Mouse (Mus musculus): ENCODE data around the gene Hexdc. TPM values are rescaled to one million over a fixed set of nuclear protein-coding genes. Genes with fewer than 3 reads are reported as not detected.
A peak's percentile ranks its signal among the peaks of the same experiment; 100 is the strongest.

Hexdc gene
- polyA plus RNA-seq, 1 experiment from 2014 or later: 31.6 TPM

GRCm38 (mm10) chr11:121261074-121261473 lies 56.8 kb downstream of the Hexdc start:
- Histone ChIP-seq H3K4me3 (peak overlapping the region; percentile 100), H3K36me3 (peaks cover 16% of the 10 kb centered on the region), H3K27ac (replicated peaks) (peak overlapping the region; percentile 97; the same call in 1 of the 2 replicates), H3K4me2 (peak overlapping the region; percentile 83), H3K27me3 (no peaks in the 10 kb centered on the region), H3K4me1 (replicated peaks) (peaks cover 31% of the 10 kb centered on the region), H3K9ac (peak overlapping the region; percentile 99), H3K9me3 (no peaks in the 10 kb centered on the region)
- ATAC-seq (ENCODE audit: low FRiP score, low read depth): no peak
- 55% methylated on average over 2 of the region's 2 CpGs for WGBS

Other genes with a start within 250 kb of the Hexdc start
- gene Csnk1d, start 213.1 kb upstream of the Hexdc start, polyA plus RNA-seq (2015; fragmentation: Nextera tagmentation; extraction: Ambion mirVana): 147 and 149 TPM in 2 replicates
- gene Cd7, start 165.0 kb upstream of the Hexdc start, polyA plus RNA-seq (2015; fragmentation: Nextera tagmentation; extraction: Ambion mirVana): not detected in 2 replicates
- gene Sectm1b, start 140.9 kb upstream of the Hexdc start, polyA plus RNA-seq (2015; fragmentation: Nextera tagmentation; extraction: Ambion mirVana): not detected in 2 replicates
- gene Sectm1a, start 123.2 kb upstream of the Hexdc start, polyA plus RNA-seq (2015; fragmentation: Nextera tagmentation; extraction: Ambion mirVana): 0.26 TPM in 1 of 2 replicates, not detected in the other
- not detected in 2 replicates for gene Tex19.2, start 85.8 kb upstream of the Hexdc start, polyA plus RNA-seq (2015; fragmentation: Nextera tagmentation; extraction: Ambion mirVana)
- not detected in 2 replicates for gene Tex19.1, start 58.3 kb upstream of the Hexdc start, polyA plus RNA-seq (2015; fragmentation: Nextera tagmentation; extraction: Ambion mirVana)
- gene Uts2r, start 44.2 kb upstream of the Hexdc start, polyA plus RNA-seq (2015; fragmentation: Nextera tagmentation; extraction: Ambion mirVana): 0.54 and 0.65 TPM in 2 replicates
- 28.3 and 29.9 TPM in 2 replicates for gene Ogfod3, start 278 bp downstream of the Hexdc start, polyA plus RNA-seq (2015; fragmentation: Nextera tagmentation; extraction: Ambion mirVana)
- 36.9 and 37.4 TPM in 2 replicates for gene Cybc1, start 24.9 kb downstream of the Hexdc start, polyA plus RNA-seq (2015; fragmentation: Nextera tagmentation; extraction: Ambion mirVana)
- 81.6 and 86.8 TPM in 2 replicates for gene Narf, start 32.8 kb downstream of the Hexdc start, polyA plus RNA-seq (2015; fragmentation: Nextera tagmentation; extraction: Ambion mirVana)
- 15.7 TPM in 2 replicates for gene Foxk2, start 55.6 kb downstream of the Hexdc start, polyA plus RNA-seq (2015; fragmentation: Nextera tagmentation; extraction: Ambion mirVana)
- 83.0 and 85.1 TPM in 2 replicates for gene Wdr45b, start 150.0 kb downstream of the Hexdc start, polyA plus RNA-seq (2015; fragmentation: Nextera tagmentation; extraction: Ambion mirVana)
- gene Rab40b, start 183.8 kb downstream of the Hexdc start, polyA plus RNA-seq (2015; fragmentation: Nextera tagmentation; extraction: Ambion mirVana): 11.4 and 12.1 TPM in 2 replicates
- 9.4 and 10.4 TPM in 2 replicates for gene Fn3krp, start 217.0 kb downstream of the Hexdc start, polyA plus RNA-seq (2015; fragmentation: Nextera tagmentation; extraction: Ambion mirVana)
- gene Fn3k, start 230.5 kb downstream of the Hexdc start, polyA plus RNA-seq (2015; fragmentation: Nextera tagmentation; extraction: Ambion mirVana): 7.0 and 7.4 TPM in 2 replicates
- gene Tbcd, start 247.5 kb downstream of the Hexdc start, polyA plus RNA-seq (2015; fragmentation: Nextera tagmentation; extraction: Ambion mirVana): 61.3 and 63.6 TPM in 2 replicates